24 mouse cellular contexts compared by ENCODE assay signal in genomic region chr8:117401880-117402279, GRCm38 (mm10).
DNase-seq lines count a peak whose midpoint lies in the region; ATAC-seq lines count a peak whose summit lies in the region.
"Had no signal": no experiment of that assay in that cellular context is flagged by ENCODE, and none has a peak within 500 bp of the region (broad histone marks: within the 10 kb centered on the region; RNA-seq: fewer than 3 reads in every experiment).

No protein-coding gene starts in this region.

- H3K4me1 ChIP-seq in neural tube, embryonic 12.5 days = peaks cover 44% of the 10 kb centered on the region
- H3K4me1 ChIP-seq in hindbrain, embryonic 10.5 days (replicated peaks) = peaks cover 47% of the 10 kb centered on the region
- H3K4me1 ChIP-seq in midbrain, embryonic 11.5 days (ENCODE audit: control insufficient read depth, insufficient read depth, low read length) = peaks cover 15% of the 10 kb centered on the region
- peaks cover 49% of the 10 kb centered on the region for H3K4me1 ChIP-seq in neural tube, embryonic 15.5 days

- no peak for DNase-seq in neural tube, embryonic 10.5 days (ENCODE audit: extremely low spot score, low spot score)
- DNase-seq in hindbrain, embryonic 10.5 days (ENCODE audit: low spot score) = no peak
- DNase-seq in midbrain, embryonic 11.5 days (ENCODE audit: low spot score, missing footprints) = no peak
- DNase-seq in right cerebral cortex, adult 18-20 months = no peak
- no peak for DNase-seq in layer of hippocampus, postnatal 14 days (ENCODE audit: low spot score in 2 of 2)
- DNase-seq in heart, adult 8-10 months (ENCODE audit: low spot score) = no peak
- DNase-seq: adrenal gland, postnatal 10 days; B cell, adult 2 months; cerebellum, adult 9-10 months; gastrocnemius, postnatal 10 days; heart, postnatal 14 days; kidney, adult 9 months; kidney, postnatal 36 days; right cerebral cortex, postnatal 14 days; thymus, postnatal 14 days had no signal

- H3K9ac ChIP-seq in neural tube, embryonic 12.5 days = no peak overlapping the region
- H3K9ac ChIP-seq in midbrain, embryonic 11.5 days (ENCODE audit: low read length) = no peak overlapping the region
- H3K9ac ChIP-seq in neural tube, embryonic 15.5 days (replicated peaks) = no peak overlapping the region
- H3K9ac ChIP-seq: embryonic facial prominence, embryonic 15.5 days; liver, embryonic 12.5 days; lung, embryonic 15.5 days; stomach, embryonic 15.5 days had no signal

- ATAC-seq in neural tube, embryonic 12.5 days (ENCODE audit: low FRiP score, low read depth) = no peak
- peak; percentile 54; the same call in 1 of the 2 replicates for ATAC-seq in midbrain, embryonic 11.5 days (ENCODE audit: low FRiP score)
- ATAC-seq in neural tube, embryonic 15.5 days (ENCODE audit: low FRiP score) = no peak
- ATAC-seq: inflammation-experienced regulatory T-cells, adult 6 months; liver, embryonic 12.5 days had no signal

- H3K27me3 ChIP-seq in neural tube, embryonic 12.5 days (replicated peaks) = no peaks in the 10 kb centered on the region
- H3K27me3 ChIP-seq in hindbrain, embryonic 10.5 days (ENCODE audit: insufficient read depth, poor library complexity, severe bottlenecking) = no peaks in the 10 kb centered on the region
- no peaks in the 10 kb centered on the region for H3K27me3 ChIP-seq in midbrain, embryonic 11.5 days (ENCODE audit: control insufficient read depth, insufficient read depth, low read length)
- no peaks in the 10 kb centered on the region for H3K27me3 ChIP-seq in neural tube, embryonic 15.5 days (replicated peaks)
- H3K27me3 ChIP-seq: embryonic facial prominence, embryonic 15.5 days; liver, embryonic 12.5 days; lung, embryonic 15.5 days; stomach, embryonic 15.5 days had no signal

- H3K4me3 ChIP-seq in neural tube, embryonic 12.5 days = no peak overlapping the region
- no peak overlapping the region for H3K4me3 ChIP-seq in hindbrain, embryonic 10.5 days
- H3K4me3 ChIP-seq in midbrain, embryonic 11.5 days (ENCODE audit: low read depth, low read length) = no peak overlapping the region
- no peak overlapping the region for H3K4me3 ChIP-seq in neural tube, embryonic 15.5 days (replicated peaks)
- H3K4me3 ChIP-seq: embryonic facial prominence, embryonic 15.5 days; heart, embryonic 10.5 days; liver, embryonic 12.5 days; lung, embryonic 15.5 days; stomach, embryonic 15.5 days had no signal

- H3K27ac ChIP-seq in neural tube, embryonic 12.5 days = peak overlapping the region; percentile 4; the same call in 1 of the 2 replicates
- H3K27ac ChIP-seq in hindbrain, embryonic 10.5 days = 0 out of 2 replicates have a peak overlapping the region, but pooled peaks have one; percentile 23
- no peak overlapping the region; the same call in 1 of the 2 replicates for H3K27ac ChIP-seq in midbrain, embryonic 11.5 days (ENCODE audit: low read depth, low read length)
- H3K27ac ChIP-seq in neural tube, embryonic 15.5 days (replicated peaks) = peak overlapping the region; percentile 28
- H3K27ac ChIP-seq: embryonic facial prominence, embryonic 15.5 days; liver, embryonic 12.5 days; lung, embryonic 15.5 days; macrophage had no signal

- no peak overlapping the region for H3K4me2 ChIP-seq in neural tube, embryonic 12.5 days (replicated peaks)
- H3K4me2 ChIP-seq in midbrain, embryonic 11.5 days = no peak overlapping the region
- no peak overlapping the region for H3K4me2 ChIP-seq in neural tube, embryonic 15.5 days
- H3K4me2 ChIP-seq: embryonic facial prominence, embryonic 15.5 days; liver, embryonic 12.5 days; lung, embryonic 15.5 days; stomach, embryonic 15.5 days had no signal

- H3K36me3 ChIP-seq in neural tube, embryonic 12.5 days = peaks cover under 1% of the 10 kb centered on the region; the same call in 1 of the 2 replicates
- H3K36me3 ChIP-seq in hindbrain, embryonic 10.5 days = peaks cover 5% of the 10 kb centered on the region
- no peaks in the 10 kb centered on the region for H3K36me3 ChIP-seq in midbrain, embryonic 11.5 days (ENCODE audit: control insufficient read depth, insufficient read depth, low read length)
- peaks cover 6% of the 10 kb centered on the region for H3K36me3 ChIP-seq in neural tube, embryonic 15.5 days

- 69% methylated on average over 14 of the region's 14 CpGs for WGBS in neural tube, embryonic 12.5 days
- WGBS in hindbrain, embryonic 10.5 days = 84% methylated on average over 14 of the region's 14 CpGs
- WGBS in midbrain, embryonic 11.5 days = 69% methylated on average over 14 of the region's 14 CpGs
- WGBS in neural tube, embryonic 15.5 days = 54% methylated on average over 14 of the region's 14 CpGs

- no peaks in the 10 kb centered on the region for H3K9me3 ChIP-seq in neural tube, embryonic 12.5 days
- no peaks in the 10 kb centered on the region for H3K9me3 ChIP-seq in hindbrain, embryonic 10.5 days
- H3K9me3 ChIP-seq in midbrain, embryonic 11.5 days (ENCODE audit: control insufficient read depth, low read length) = no peaks in the 10 kb centered on the region
- H3K9me3 ChIP-seq in neural tube, embryonic 15.5 days (replicated peaks) = no peaks in the 10 kb centered on the region
- H3K9me3 ChIP-seq: embryonic facial prominence, embryonic 15.5 days; heart, embryonic 10.5 days; liver, embryonic 12.5 days; lung, embryonic 15.5 days; stomach, embryonic 15.5 days had no signal
